Mouse (Mus musculus) MEL-GATA-1-ER (cell line): Measurements from ENCODE around the gene Cphx3.
"Not testable (repeated sequence)": the region's sequence is repeated elsewhere in the genome, so short reads cannot be mapped to it uniquely, and the experiment has no call there.

ENCODE experiments used
- DNase-seq: peaks from one replicate; pipeline ENCODE4 v3.0.0-alpha.2; 2012; ENCODE audit warnings: low read depth; ENCODE audit errors: extremely low read depth

Cphx3 gene

DNA sequence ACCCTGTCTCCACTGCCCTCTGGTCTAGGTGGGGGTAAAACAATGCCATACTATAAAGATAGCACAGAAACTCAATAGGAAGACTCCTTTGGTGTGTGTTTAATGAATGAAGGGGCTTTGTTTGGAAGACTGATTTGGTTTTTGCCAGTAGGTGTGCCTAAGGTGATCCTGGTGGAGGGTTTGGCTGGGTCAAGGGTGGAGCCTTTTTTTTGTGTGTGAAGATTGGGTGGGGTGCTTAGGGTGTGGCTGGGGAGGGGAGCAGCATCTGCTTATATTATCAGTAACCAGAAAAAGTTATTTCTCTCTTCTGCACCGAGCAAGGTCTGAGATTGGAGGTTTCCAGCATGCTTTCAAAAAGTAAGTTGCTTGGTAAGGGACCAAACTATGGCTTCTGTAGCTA, at the start of gene Cphx3:
Gene Cphx3 (plus strand): TSS at position 301 of the 400 bp plus-strand sequence.
- DNase-seq: not testable (repeated sequence)

GRCm38 (mm10) chr14:26034364-26034763, 47.7 kb upstream of the Cphx3 start:
- not testable (repeated sequence) for DNase-seq

- DNase-seq: not testable (repeated sequence)
Observed at GRCm38 (mm10) chr14:26035439-26035838, 46.7 kb upstream of the Cphx3 start.

DNA sequence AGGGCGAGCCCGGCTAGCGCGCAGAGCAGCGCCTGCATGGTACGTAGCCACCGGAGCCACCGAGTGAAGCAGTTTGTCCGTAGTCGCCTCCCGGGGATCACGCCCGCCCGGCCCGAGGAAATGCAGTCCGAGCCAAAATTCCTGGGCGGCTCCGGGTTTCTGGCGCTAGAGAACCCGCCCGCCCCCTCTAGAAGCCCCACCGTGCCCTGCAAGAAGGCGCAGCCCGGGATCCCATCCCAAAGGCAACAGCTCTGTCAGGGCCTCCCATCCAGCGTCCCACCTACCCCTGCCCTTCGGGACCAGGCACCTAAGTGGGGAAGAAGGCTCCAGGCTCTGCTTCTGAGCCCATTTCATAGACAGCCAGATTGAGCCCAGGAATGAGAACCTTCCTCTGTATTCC, 39.5 kb upstream of the Cphx3 start, which contains the start of gene Gm9780:
Gene Gm9780 (minus strand): TSS at position 101 of the 400 bp plus-strand sequence.
- DNase-seq: not testable (repeated sequence)

DNA sequence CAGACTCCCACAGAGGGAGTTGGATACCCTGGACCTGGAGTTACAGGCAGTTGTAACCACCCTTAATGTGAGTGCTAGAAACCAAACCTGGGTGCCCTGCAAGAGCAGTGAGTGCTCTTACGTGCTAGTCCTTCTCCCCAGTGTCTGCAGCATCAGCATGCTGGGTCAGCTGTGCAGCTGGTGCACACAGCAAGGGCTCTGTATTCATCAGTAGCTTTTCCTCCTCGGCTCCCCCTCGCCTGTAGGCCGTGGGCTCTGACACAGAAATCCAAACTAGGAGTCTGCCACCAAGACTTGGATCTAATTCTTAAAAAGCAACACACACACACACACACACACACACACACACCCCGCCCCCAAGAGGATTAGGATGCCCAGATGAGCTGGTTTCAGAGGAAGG, 37.1 kb upstream of the Cphx3 start:
- DNase-seq: not testable (repeated sequence)

- not testable (repeated sequence) for DNase-seq
Observed at GRCm38 (mm10) chr14:26047026-26047425, 35.1 kb upstream of the Cphx3 start.

DNA sequence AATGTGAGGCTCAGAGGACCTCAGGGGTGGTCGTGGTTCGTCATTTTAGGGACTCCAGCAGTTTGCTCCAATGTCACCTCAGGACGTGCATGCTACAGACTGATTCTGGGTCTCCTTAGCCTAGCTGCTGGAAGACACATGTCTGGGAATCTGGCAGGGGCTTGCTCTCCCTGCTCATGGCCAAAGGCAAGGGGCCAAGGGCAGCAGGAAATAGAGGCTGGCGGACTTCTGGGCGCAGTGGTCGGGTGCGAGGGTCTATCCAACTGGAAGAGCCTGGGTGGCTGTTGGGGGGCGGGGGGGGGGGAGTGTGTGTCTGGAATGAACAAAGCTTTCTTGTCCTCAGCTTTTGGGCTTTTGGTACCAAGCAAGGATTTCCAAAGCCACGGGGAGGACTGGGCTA, 33.3 kb upstream of the Cphx3 start:
- DNase-seq: not testable (repeated sequence)

DNA sequence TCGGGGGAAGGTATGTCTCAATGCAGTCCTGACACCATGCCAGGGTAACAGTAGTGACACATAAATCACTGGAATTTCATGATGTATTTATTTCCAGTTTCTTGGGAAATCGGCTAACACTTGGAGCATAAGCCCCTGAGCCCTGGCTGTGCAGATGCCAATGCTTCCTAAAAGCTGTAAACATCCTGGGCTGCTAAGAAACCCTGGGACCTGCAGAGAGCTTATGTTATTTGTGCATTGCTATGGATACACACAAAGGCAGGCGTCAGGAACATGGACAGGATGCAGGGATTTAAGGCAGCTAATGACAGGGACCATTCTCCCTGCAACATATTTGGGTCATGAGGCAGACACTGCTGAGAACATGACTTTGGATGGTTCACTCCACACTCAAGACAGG, 23.9 kb upstream of the Cphx3 start:
- DNase-seq: not testable (repeated sequence)

GRCm38 (mm10) chr14:26059362-26059761, 22.7 kb upstream of the Cphx3 start:
- DNase-seq: not testable (repeated sequence)

DNA sequence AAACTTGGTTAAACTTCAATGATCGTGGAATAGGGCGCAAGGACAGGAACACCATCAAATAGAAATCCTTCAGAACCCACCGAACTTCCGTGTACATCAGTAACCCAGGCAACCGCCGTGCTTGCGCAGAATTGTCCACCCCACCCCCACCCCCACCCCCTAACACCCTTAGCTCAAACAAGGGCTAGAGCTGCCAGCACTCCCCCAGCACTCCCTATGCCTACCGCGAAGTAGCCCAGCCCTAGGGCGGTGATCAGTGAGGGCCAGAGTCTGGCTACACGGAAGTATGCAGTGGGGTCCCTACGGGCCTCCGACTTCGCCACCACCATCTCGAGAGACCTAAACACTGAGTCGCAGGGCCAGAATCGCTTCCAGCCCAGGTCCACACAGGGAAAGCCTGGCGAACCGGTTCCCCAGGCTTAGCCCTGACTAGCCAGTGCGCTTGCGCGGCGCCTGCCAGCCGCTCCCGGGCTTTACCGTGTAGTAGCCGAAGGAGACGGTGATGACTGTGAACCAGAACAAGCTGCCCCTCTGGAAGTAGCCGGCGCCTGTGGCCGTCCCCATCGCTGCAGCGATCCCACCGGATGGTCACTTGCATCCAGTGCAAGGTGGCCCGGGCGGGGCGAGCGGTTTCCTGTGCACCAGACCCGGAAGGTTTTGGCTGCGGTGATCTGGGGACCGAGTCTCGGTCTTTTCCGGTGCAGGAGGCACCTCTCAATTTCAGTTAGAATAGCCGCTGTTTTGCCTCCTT, 15.3 kb upstream of the Cphx3 start:
- not testable (repeated sequence) for DNase-seq

DNA sequence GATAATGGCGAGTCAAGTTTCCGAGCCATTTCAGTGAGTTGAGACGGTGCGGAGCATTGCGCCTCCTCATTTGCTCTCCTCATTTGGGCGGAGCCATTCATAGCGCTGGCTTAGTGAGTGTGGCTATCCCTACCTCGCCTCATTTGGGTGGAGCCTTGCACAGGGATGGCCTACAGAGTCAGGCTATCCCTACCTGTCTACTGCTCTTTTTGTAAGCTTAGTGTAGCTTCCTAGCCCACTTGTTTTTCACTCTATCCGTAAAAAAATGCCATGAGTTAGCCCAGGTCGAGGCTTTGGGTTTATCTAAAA, 14.8 kb upstream of the Cphx3 start, which contains the start of gene Tmem254c:
Gene Tmem254c (minus strand): TSS at position 31 of the 309 bp plus-strand sequence.
- not testable (repeated sequence) for DNase-seq

DNA sequence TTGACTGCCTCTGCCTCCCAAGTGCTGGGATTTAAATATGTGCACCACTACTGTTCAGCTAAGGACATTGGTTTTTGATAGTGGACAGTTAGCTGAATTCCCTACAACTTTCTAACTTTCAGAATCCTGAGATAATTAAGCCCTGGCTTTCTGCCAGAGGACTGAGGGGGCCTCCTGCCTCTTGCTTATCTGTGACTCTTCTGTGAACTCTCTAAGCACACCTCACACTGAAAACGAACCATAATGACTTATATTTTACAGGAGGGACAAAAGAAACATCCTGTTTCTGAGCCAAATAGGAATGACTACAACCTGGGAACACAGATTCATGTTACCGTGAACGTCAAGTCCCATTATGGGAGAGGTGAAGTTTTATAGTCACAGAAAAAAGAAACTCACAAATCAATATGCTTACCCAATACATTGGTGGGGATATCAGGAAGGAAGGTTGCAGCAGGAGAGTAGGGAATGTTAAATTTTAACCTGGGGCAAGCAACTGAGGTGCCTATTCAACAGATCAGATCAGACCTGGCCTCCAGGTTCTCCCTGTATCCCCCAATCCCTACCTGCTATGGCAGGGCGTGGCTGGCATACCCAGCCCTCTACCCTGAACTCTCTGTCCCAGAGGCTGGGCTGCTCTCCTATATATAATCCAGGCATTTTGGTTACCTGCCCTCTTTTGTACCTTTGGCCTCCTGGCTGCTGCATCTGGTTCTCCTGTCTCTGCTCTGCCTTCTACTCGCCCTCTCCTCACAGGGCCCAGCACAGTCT, 5.3 kb upstream of the Cphx3 start:
- DNase-seq: not testable (repeated sequence)

- not testable (repeated sequence) for DNase-seq
Observed at GRCm38 (mm10) chr14:26081216-26081615, 881 bp upstream of the Cphx3 start, which contains the start of gene Cphx2. Gene Cphx2, plus strand, starts transcription at chr14:26081516.

- not testable (repeated sequence) for DNase-seq
Observed at GRCm38 (mm10) chr14:26097622-26098021, 15.5 kb downstream of the Cphx3 start.

- not testable (repeated sequence) for DNase-seq
Observed at GRCm38 (mm10) chr14:26118150-26118549, 36.1 kb downstream of the Cphx3 start, which contains the start of gene Duxbl2. Gene Duxbl2, plus strand, starts transcription at chr14:26118349.

- DNase-seq: not testable (repeated sequence)
Observed at GRCm38 (mm10) chr14:26118550-26119000, 36.5 kb downstream of the Cphx3 start.

DNA sequence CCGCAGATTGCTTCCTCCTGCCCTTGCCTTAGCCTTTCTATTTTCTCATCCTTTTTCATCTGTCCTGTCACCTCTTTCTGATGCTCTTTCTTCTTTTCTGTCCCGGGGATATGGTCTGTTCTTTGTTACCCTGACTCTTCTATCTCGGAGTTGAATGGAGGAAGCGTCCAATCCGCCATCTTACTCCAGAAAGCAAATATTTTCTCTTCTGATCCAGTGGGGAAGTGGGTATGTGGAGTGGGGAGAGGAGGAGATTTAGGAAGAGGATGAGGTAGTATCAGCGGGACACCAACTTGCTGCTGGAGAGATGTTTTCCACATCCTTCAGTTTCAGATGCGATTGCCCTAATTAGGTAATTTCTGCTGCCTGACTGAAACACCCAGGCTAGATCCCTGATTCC, 37.0 kb downstream of the Cphx3 start:
- DNase-seq: not testable (repeated sequence)

DNA sequence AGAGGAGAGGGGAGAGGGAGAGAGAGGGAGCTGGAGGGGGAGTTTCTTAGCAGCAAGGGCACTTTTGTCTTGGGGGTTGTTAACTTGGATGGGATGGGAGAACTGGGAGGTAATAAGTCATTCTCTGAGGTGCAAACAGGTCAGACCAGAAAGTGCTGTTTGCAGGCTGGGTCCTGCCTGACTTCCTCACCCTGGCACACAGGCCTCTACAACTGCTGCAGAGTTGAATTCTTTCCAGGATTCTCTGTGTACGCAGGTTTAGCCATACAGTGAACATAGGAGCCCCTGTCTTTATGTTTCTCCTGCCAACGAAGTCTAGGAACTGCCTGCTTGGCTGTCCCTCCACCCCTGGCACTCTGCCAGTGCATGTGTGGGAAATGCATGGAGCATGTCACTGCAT, 65.0 kb downstream of the Cphx3 start:
- not testable (repeated sequence) for DNase-seq

- not testable (repeated sequence) for DNase-seq
Observed at GRCm38 (mm10) chr14:26156032-26156431, 73.9 kb downstream of the Cphx3 start.

DNA sequence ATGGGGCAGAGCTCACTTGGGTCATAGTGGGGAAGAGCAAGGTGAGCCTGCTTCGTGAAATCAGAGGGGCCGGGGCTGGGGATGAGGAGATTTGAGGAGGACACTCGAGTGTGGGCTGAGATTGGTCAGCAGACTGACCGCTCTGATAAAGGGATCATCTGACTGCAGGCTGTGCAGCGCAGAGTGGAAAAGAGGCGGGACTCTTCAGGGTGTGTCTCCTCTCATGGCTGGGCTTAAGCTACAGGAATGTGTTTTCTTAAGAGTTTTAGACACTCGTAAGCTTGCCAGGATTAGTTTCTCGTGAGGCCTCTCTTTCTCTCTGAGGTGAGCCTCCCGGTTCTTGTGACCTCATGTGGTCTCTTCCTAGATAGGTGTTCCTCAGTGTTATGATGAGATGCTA, 79.1 kb downstream of the Cphx3 start:
- not testable (repeated sequence) for DNase-seq

DNA sequence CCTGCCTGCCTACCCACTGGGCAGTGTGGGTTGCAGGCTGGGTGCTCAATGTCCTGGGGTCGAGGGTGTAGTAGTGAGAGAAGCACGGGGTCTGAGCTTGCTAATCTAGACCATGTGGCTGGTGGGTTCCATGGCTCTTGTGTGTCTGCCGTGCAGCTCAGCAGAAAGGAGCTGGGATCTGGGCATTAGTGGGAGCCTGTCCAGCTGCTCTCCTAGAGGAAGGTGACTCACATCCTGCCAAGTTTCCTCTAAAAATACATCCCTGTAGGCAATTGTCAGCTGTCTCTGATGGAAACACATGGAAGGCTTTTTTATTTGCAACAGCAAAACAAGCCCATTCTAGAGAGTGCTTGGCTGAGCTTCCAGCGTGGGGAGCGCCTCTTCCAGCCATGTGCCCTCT, 80.3 kb downstream of the Cphx3 start:
- DNase-seq: not testable (repeated sequence)

DNA sequence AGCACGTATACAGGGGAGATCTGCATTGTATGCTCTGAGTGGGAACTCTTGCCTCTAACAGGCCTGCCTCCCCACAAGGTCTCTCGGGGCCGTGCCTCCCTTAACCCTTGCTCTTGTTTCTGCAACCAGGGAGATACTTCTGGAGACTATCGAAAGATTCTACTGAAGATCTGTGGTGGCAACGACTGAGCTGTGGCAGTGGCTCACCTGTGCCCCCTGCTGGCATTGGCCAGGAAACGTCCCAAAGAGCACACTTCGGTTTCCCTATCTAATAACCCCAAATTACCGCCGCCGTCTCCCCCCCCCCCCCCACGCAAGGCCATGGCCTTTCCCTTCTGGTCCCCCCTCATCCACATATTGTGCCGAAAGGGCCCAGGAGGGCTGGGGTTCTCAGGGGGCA, 83.2 kb downstream of the Cphx3 start:
- not testable (repeated sequence) for DNase-seq
